Comparison of ENCODE assay signal across 24 mouse cellular contexts in the genomic region with DNA sequence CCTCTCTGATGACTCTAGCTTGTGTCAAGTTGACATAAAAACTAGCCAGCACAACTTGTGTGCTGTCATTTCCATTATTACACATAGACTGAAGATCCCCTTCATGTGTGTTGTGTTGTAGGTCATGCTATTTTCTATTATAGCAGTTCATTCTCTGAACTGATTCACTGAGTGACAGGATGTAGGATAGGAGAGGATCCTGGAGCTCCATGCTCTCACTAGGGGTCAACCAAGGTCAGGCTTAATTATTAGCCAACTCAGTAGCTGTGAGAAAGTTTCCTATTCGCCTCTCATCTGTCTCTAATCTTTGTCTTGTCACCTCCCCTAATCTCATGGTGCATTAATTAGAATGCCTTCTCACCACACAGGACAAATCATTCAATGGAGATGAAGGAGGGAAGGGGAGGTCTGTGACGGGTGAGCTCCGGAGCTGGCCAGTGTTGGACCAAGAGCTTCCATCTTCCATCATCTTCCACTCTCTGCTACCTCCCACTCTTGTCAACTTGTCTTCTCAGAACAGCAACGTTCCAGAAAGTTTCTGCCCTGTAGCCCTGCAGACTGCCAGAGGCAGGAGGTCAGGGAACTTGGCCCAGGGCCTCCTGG.
DNase-seq lines count a peak whose midpoint lies in the region; ATAC-seq and TF ChIP-seq lines count a peak whose summit lies in the region.
"Had no signal": no experiment of that assay in that cellular context is flagged by ENCODE, and none has a peak within 500 bp of the region (broad histone marks: within the 10 kb centered on the region; RNA-seq: fewer than 3 reads in every experiment).

No protein-coding gene starts in this region.

- TF ChIP-seq POLR2A in kidney, adult 2 months (IDR thresholded peaks at IDR 0.05; ENCODE audit: low read depth, low read length) = no peak
- no peak for TF ChIP-seq POLR2A in liver, adult 2 months (IDR thresholded peaks at IDR 0.05; ENCODE audit: extremely low read depth, insufficient read depth, low read length)

- WGBS in kidney, adult 2 months = 34% methylated on average over 4 of the region's 4 CpGs
- 53% methylated on average over 4 of the region's 4 CpGs for WGBS in kidney, embryonic 15.5 days
- 25% methylated on average over 4 of the region's 4 CpGs for WGBS in liver, adult 2 months

- no peaks in the 10 kb centered on the region for H3K79me2 ChIP-seq in liver, adult 2 months (ENCODE audit: control insufficient read depth, insufficient read depth, low read length)

- no peak overlapping the region for H3K27ac ChIP-seq in kidney, adult 2 months (ENCODE audit: insufficient read depth, low read depth, low read length)
- no peak overlapping the region for H3K27ac ChIP-seq in kidney, embryonic 15.5 days
- no peak overlapping the region for H3K27ac ChIP-seq in liver, adult 2 months (replicated peaks; ENCODE audit: insufficient read depth, low read depth, low read length)
- H3K27ac ChIP-seq: forebrain, embryonic 15.5 days; heart, embryonic 15.5 days; hindbrain, embryonic 10.5 days; hindbrain, embryonic 13.5 days had no signal

- H3K36me3 ChIP-seq in kidney, adult 2 months (ENCODE audit: control insufficient read depth, insufficient read depth, low read length) = no peaks in the 10 kb centered on the region
- H3K36me3 ChIP-seq in kidney, embryonic 15.5 days = no peaks in the 10 kb centered on the region
- no peaks in the 10 kb centered on the region for H3K36me3 ChIP-seq in liver, adult 2 months (ENCODE audit: control insufficient read depth, insufficient read depth, low read length)
- H3K36me3 ChIP-seq: forebrain, embryonic 15.5 days; heart, embryonic 12.5 days; heart, embryonic 15.5 days; hindbrain, embryonic 10.5 days; hindbrain, embryonic 13.5 days had no signal

- TF ChIP-seq CTCF in kidney, adult 2 months (conservative IDR thresholded peaks at IDR 0.05; ENCODE audit: insufficient read depth, insufficient read length, low read depth, low read length) = no peak
- TF ChIP-seq CTCF in liver, adult 2 months (IDR thresholded peaks at IDR 0.05; ENCODE audit: low read depth, low read length) = no peak

- H3K4me3 ChIP-seq in kidney, adult 2 months (ENCODE audit: insufficient read depth, low read depth, low read length) = no peak overlapping the region
- no peak overlapping the region for H3K4me3 ChIP-seq in kidney, embryonic 15.5 days (replicated peaks)
- H3K4me3 ChIP-seq in liver, adult 2 months (ENCODE audit: insufficient read depth, low read depth, low read length) = no peak overlapping the region
- H3K4me3 ChIP-seq: forebrain, embryonic 15.5 days; heart, embryonic 12.5 days; heart, embryonic 15.5 days; hindbrain, embryonic 10.5 days; hindbrain, embryonic 13.5 days had no signal

- H3K9ac ChIP-seq in kidney, embryonic 15.5 days = no peak overlapping the region
- H3K9ac ChIP-seq in liver, adult 2 months (ENCODE audit: low read depth, low read length) = no peak overlapping the region
- H3K9ac ChIP-seq: forebrain, embryonic 15.5 days; heart, embryonic 12.5 days; heart, embryonic 15.5 days; hindbrain, embryonic 13.5 days had no signal

- ATAC-seq in kidney, embryonic 15.5 days (replicated peaks; ENCODE audit: low FRiP score) = peak; percentile 69; the same call in 1 of the 2 replicates
- ATAC-seq: CD4-positive, CD25-positive, alpha-beta regulatory T cell, adult 4 months; forebrain, embryonic 15.5 days had no signal

- H3K4me2 ChIP-seq in kidney, embryonic 15.5 days = no peak overlapping the region
- H3K4me2 ChIP-seq: forebrain, embryonic 15.5 days; heart, embryonic 12.5 days; heart, embryonic 15.5 days; hindbrain, embryonic 13.5 days had no signal

- peak; percentile 23 for DNase-seq in kidney, adult 2 months
- no peak for DNase-seq in kidney, postnatal 10 days
- DNase-seq in kidney, postnatal 14 days = no peak
- DNase-seq in liver, adult 2 months (ENCODE audit: extremely low read depth, low read depth, low spot score) = peak; percentile 29
- DNase-seq in liver = no peak
- DNase-seq in kidney, postnatal 36 days = peak; percentile 11 to 19
- no peak for DNase-seq in layer of hippocampus, adult 11-12 months (ENCODE audit: low spot score)
- DNase-seq: adrenal gland, adult 2 months; adrenal gland, postnatal 14 days; cerebellum, adult 11 months; cerebellum, adult 2 months; cerebellum, adult 9-11 months; cerebellum, postnatal 25 days; embryo, embryonic 11 days; gastrocnemius, postnatal 25 days; heart, postnatal 10 days; heart, postnatal 36 days had no signal

- H3K9me3 ChIP-seq in kidney, embryonic 15.5 days (replicated peaks) = no peaks in the 10 kb centered on the region
- H3K9me3 ChIP-seq: forebrain, embryonic 15.5 days; heart, embryonic 12.5 days; heart, embryonic 15.5 days; hindbrain, embryonic 10.5 days; hindbrain, embryonic 13.5 days had no signal

- H3K27me3 ChIP-seq in kidney, adult 2 months (replicated peaks; ENCODE audit: control insufficient read depth, insufficient read depth, low read length) = no peaks in the 10 kb centered on the region
- H3K27me3 ChIP-seq in kidney, embryonic 15.5 days = 0 out of 2 replicates have a peak, but pooled peaks cover 4% of the 10 kb centered on the region
- H3K27me3 ChIP-seq in liver, adult 2 months (ENCODE audit: control insufficient read depth, insufficient read depth, low read length) = no peaks in the 10 kb centered on the region
- H3K27me3 ChIP-seq: forebrain, embryonic 15.5 days; heart, embryonic 12.5 days; heart, embryonic 15.5 days; hindbrain, embryonic 13.5 days had no signal

- no peaks in the 10 kb centered on the region for H3K4me1 ChIP-seq in kidney, adult 2 months (ENCODE audit: control insufficient read depth, insufficient read depth, low read length)
- H3K4me1 ChIP-seq in kidney, embryonic 15.5 days = no peaks in the 10 kb centered on the region
- peaks cover 6% of the 10 kb centered on the region for H3K4me1 ChIP-seq in liver, adult 2 months (ENCODE audit: control insufficient read depth, insufficient read depth, low read length)
- H3K4me1 ChIP-seq: forebrain, embryonic 15.5 days; heart, embryonic 12.5 days; heart, embryonic 15.5 days; hindbrain, embryonic 13.5 days had no signal

Comparison
In these comparisons a context has a peak if more than half of its experiments do, and no peak if none do; other contexts are left out.
1. DNase-seq: peak in kidney, adult 2 months (single experiment), liver, adult 2 months (single experiment) and kidney, postnatal 36 days (2 of 2); none in kidney, postnatal 10 days (single experiment), kidney, postnatal 14 days (single experiment), liver (single experiment) and layer of hippocampus, adult 11-12 months (single experiment).